Mouse (Mus musculus) inflammation-experienced regulatory T-cells, adult 6 months (primary cell): ENCODE measurements around the gene Kctd18. TPM values are rescaled to one million over a fixed set of nuclear protein-coding genes. Genes with fewer than 3 reads are reported as not detected.
A peak's percentile ranks its signal among the peaks of the same experiment; 100 is the strongest.
"Not testable (repeated sequence)": the region's sequence is repeated elsewhere in the genome, so short reads cannot be mapped to it uniquely, and the experiment has no call there.

ENCODE experiments used
- ATAC-seq: one replicate; pipeline ENCODE4 v1.8.0; 2017
- polyA plus RNA-seq, 3 experiments: library from polyadenylated mRNA; unstranded; fragments of 100-300 nt; shearing (Covaris generic); gene quantifications; one replicate each; pipeline ENCODE4 v1.2.1; 2017

The Kctd18 gene
- polyA plus RNA-seq: 10 to 100 TPM; 22.6 to 27.9 (median 25.0) TPM

DNA sequence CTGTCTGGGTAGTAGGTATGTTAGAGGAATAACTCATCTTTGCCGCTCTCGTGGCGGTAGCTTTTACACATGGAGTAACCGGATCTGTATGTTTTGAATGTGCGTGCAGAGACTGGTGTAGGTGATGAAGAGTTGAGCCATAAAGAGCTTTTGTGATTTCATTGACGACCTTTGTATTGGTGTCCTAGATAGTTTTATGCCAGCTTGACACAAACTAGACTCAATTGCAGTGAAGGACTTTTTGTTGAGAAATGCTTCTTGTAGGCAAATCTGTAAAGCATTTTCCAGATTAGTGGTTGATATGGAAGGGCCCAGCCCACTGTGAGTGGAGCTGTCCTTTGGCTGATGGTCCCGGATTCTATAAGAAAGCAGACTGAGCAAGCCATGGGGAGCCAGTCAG is at the start of gene Kctd18:
Gene Kctd18, minus strand, starts transcription at position 101 of the 400 bp plus-strand sequence.
- no peak for ATAC-seq

DNA sequence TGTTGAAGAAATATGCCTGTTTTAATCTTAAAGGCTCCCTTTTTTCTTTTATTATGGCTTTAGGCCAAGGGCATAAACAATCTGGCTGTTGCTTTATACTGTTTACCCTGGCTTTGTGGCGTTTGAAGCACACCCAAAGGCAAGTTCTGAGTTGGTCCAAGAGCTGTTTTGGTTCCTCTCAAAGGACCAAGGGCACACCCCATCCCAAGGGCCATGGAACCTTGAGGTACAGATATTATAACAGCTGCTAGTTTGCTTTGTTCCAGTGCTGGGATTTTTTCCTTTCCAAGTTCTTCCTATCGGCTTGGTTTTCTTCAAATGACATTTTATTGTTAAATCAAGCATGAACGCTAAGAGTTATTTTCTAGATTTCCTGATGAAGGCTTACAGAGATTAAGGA is 46.9 kb upstream of the Kctd18 start:
- ATAC-seq: no peak

DNA sequence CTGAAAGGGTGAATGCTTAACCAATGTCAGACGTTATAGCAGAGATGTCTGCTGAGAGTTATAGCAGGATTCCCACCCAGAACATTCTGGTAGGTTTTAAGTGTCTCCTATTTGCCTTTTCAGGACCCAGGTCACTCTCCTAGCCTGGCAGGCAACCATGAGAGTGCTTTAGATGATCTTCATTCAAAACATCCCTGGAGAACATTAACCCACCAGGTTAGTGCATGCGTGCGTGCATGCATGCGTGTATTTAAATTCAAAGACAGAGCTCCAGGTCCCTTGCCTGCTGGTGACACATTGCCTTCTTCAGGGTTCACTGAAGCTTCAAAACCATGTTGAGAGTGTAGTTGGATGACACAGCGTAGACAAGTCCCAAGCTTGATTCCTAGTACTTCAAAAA is 46.4 kb upstream of the Kctd18 start:
- no peak for ATAC-seq

DNA sequence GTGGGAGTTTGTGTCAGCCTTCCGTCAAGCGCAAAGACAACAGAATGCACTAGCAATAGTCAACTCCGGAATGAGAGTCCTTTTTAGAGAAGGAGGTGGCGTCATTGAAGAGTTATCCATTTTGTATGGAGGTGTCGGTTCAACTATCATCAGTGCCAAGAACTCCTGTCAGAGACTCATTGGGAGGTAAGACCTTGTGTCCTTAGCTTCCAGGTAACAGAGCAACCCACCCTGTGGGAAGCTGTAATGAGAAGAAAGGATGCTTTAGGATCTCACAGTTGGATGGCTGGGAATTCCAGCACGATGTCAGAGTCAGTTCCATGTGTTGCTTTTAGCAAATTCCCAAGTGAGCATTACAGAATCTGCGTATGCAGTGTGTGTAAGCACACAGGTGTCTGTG is 43.4 kb upstream of the Kctd18 start:
- no peak for ATAC-seq

DNA sequence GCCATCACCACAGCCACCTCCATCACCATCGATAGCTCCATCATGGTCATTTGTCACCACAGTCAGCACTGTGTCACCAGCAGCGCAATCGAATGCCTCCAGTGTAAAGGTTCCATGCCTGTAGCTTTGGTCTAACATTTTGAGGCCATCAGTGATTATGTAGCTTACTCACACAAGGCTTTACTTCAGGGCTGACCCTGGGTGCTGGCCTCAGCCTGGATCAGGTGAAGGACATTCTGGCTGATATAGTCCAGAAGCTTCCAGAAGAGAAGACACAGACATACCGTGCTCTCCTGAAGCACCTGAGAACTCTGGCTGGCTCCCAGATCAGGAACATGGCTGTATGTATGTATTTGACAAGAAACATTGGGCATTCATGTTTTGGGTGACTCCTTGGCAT is 40.1 kb upstream of the Kctd18 start:
- no peak for ATAC-seq

DNA sequence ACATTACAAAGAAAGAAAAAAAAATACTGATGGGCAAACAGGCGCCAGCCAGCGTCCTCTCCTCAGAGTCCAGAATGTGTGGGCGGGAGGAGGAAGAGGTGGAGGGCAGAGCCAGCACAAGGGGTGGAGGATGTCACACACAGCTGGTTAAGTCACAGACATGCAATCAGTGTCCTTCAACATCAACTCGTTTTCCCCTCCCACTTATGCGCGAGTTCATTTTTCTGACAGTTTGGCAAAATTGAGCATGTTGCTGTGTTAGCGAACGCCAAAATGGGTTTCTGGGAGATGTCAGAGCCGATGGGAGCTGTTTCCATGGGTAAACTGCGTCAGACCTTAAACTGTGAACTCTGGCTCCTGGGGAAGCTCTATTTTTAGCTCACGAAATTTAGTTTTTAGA is 38.2 kb upstream of the Kctd18 start:
- no peak for ATAC-seq

DNA sequence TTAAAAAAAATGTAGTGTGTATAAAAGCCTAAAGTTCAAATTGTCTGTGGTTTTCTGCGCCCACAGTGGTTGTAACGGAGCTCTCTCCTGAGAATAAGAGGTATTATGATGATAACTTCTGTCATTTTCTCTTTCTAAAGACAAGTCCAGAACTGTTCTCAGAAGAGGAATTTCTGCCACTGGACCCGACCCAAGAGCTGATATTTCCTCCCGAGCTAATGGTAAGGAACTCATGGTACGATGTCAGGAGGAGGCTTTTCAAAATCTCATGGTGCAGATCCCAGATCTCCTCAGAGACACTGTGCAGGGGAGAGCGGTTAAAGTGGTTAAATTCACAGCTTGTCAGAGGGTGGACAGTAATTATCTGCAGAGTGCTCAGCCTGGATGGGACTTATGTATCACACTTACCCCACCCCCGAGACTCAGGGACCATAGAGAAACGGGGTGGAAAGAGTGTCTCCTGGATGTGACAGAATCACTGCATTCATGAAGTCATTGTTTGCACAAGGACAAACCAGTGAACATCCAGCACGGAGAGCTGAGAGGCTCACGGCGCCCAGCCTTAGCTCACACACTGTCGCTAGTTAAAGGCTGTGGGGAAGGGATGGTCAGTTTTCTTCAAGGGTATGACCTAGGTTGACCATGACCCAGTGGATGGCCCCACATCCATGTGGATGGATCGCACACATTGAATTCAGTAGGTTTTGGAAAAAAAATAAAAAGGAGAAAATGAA is 37.5 kb upstream of the Kctd18 start:
- no peak for ATAC-seq

DNA sequence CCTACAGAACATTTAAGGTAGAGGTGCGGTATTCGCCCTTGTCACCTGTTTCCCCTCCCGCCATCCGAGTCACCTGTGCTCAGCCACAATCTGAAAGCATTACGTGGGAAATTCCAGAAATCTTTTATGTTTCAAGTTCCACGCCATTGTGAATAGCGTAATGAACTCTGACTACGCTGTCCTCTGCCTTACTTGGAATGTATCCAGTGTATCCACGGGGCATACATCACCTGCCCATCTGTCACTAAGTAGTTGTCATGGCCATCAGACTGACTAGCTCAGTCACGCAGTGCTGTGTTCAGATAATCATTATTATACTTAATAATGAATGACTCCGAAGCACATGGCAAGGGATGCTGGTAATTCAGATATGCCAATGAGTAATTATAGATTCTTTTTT is 36.8 kb upstream of the Kctd18 start:
- no peak for ATAC-seq

DNA sequence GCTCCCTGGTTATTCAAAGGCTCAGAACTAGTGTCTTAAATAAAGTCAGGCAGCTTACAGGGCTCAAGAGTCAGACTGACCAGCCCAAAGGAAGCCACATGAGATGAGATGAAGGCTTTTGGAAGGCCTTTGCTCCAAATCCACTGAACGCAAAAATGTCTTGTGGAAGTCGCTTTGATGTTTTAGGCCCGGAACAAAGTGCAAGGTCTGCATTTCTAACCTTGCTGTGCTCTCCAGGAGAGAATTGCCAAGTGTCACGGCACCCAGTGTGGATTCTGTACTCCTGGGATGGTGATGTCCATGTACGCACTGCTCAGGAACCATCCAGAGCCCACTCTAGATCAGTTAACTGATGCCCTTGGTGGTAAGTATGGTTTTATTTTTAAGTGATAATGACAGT is 30.4 kb upstream of the Kctd18 start:
- ATAC-seq: no peak

DNA sequence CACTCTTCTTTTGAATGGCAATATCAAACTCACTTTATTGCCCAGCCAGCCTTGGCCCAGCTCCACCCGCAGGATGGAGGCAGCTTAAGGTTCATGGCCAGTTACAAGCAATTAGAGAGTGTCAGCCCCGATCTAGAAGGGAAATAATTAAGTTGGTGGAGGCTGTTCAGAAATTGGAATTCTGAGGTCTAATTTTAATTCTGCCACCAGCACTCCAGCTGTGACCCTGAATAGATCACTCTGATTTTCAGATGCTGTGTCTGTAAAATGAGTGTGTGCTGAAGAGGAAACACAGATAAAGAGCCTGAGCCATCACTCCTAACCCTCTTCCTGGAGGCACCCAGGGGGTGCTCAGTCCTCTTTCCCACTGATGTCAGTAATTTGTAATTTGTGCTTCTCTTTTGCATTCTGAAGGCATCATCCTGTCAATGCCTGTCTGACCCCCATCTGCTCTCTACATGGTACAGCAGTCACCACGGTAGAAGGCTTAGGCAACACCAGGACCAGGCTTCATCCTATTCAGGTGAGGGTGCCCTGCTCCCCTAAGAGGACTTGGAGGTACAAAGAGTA is 28.1 kb upstream of the Kctd18 start:
- ATAC-seq: no peak

DNA sequence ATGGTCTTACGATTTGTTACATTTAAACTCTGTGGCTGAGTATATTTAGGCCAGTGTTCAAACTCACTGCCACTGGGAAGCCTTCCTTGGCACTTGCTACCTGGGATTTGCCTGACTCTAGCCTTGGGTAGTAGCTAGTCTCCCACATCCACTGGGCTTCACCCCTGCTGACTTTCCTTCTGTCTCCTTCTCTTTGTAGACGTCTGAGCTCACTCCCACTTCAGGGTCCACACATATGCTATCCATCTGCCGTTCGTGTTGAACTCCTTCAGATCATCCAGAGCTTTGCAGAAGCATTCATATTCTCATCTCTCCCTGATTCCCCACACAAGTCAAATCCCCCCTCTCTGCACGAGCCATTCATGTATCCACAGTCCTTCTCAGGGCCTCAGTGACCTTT is 26.8 kb upstream of the Kctd18 start:
- no peak for ATAC-seq

DNA sequence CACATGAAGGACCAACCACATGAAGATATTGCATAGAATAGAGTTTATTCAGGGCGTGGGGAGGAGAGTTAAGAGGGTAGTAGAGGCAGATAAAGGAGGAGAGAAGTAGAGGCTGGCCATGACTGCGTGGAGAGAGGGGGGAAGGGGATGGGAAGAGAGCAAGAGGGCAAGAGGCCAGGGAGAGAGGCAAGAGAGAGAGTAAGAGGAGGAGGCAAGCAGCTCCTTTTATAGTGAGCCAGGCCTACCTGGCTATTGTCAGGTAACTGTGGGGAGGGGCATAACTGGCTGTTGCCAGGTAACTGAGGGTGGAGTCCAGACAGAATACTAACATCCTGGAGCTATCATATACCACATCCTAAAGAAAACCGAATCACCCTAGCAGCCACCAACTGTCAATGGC is 26.3 kb upstream of the Kctd18 start:
- no peak for ATAC-seq

DNA sequence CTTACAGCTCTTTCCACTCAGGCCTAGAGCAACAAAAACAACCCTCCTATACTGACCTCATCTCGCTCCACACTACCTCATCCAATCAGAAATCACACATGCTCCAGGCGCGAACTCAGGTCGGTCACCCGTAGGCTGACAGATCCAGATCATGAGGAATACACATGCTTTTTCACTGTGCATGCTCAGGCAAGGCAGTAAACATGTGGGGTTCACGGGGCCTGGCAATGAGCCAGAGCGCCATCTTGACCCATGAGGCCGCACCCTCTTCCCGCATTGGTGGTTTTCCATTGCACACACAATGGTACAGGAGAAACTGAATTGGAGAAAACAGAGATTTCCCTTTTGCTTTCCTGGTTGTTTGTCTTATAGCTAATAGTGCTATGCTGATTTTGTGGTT is 18.6 kb upstream of the Kctd18 start:
- ATAC-seq: not testable (repeated sequence)

DNA sequence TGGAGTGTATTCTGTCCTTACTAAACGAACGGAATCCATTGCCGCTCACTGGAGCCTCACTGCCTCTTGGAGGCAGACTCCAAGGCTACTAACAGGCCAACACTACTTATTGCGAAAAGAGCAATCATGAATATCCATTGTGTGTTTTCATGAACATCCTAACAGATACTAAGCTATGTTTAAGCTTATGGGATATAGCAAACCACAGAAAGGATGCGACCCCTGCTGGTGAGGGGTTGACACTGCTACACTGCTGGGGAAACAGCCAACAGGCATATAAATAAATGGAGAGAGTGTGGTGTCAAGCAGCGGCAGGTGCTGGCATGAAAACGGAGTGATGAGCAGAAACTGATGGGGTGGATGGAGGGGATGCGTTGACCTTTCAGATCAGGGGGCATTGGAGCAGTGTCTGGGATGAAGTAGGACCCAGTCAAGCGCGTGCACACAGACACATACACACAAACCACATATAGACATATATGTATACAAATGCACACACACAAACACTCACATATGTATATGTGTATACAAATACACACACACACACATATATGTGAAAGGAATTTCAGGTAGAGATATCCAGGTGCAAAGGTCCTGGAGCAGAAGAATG is 12.5 kb upstream of the Kctd18 start:
- ATAC-seq: no peak

DNA sequence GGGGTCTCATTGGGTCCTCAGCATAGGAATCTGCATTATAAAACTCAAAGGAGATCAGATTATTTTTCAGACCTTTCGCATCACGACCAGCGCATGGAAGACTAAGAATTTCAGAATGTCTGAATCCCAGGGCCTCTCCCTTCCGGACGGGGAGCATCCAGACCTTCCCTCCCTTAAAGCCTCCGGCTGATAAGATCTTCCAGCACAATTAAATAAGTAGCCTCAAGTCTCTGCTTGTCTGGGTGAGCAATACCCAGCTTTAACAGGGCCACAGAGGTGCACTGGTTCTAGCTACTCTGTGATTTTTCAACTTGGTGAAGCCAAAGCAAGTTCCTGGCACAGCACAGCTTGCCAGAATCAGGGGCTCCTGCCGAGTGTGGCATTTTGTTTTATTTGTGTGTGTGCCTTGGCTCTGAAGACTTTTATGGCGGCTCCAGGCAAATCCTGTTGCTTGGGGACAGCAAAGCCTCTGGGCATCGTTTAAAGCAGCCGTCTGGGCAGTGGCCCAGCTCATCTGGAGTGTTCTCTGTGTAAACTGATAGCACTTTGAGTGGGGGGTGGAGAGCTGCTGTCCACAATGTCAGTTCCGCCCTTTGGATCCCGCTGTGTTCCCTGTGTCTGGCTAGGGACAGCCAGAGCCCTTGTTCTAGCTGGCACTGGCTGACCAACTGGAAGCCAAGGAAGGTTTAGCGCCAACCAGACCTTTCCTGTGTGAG is 11.6 kb upstream of the Kctd18 start:
- no peak for ATAC-seq

DNA sequence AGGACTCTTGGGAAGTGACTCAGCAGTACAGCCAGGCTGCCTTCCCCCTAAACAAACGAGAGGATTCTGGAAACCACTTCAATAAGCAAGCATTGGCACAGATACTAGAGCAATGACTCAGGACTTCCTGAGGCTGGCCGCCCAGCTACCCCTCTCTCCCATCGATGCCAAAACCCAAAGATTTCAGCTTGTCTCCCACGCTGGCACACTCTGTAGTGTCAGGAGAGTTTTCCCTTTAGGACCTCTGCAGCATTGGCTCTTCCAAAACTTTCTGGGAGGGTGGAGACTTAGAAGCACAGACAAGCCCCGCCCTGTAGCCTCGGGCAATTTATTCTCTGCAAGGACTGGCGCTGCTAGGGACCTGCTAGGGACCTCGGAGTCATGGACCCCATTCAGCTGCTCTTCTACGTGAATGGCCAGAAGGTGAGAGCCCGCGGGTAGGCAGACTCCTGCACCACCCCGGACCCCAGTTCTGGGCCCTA is 10.9 kb upstream of the Kctd18 start, which contains the start of gene Aox1:
Gene Aox1, plus strand, starts transcription at position 296 of the 482 bp plus-strand sequence.
- no peak for ATAC-seq

DNA sequence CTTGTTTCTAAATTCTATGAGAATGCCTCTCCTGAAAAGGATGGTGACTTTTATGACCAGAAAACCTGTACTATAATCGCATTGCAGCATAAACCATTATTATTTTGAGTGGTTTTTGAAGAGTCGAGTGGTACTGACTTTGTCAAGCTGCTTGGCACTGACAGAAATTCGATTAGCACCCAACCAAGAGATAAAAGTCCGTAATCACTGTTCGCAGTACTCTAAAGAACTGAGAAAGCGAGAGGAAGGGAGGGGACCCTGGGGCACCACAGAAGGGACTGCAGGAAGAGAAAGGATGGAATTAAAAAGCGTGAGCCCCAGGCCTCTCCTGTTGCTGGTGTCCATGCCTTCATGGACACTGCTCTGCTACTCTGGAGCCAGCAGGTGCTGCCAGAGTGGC is 9.0 kb upstream of the Kctd18 start:
- ATAC-seq: no peak

DNA sequence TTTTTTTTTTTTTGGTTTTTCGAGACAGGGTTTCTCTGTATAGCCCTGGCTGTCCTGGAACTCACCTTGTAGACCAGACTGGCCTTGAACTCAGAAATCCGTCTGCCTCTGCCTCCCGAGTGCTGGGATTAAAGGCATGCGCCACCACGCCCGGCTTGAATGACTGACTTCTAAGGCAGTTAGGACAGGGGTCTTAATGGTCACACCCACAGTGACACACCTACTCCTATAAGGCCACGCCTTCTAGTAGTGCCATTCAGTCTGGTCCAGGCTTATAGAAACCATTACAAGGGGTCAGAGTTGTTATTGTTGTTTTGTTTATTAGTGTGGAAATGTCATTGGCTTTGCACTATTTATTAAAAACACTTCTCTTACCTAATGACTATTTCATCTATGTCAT is 12.4 kb downstream of the Kctd18 start:
- not testable (repeated sequence) for ATAC-seq

DNA sequence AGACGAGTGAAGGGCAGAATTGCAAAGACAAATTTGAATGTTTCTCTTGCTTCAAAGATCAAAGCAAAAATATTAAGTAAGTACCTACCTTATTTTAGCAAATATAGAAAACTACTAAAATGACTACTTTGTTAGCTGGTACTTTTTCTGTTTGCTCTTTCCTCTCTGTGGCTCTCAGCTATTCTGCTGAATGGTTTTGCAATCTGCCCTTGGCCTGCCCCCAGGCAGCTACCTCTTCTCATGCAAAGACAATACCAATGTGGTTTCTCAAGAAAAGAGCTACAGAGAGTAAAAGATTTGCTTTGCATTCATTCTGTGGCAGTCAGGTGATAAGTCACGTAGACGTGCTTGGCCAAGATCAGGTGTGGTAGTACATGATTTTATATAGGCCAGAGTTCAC is 20.6 kb downstream of the Kctd18 start:
- no peak for ATAC-seq

DNA sequence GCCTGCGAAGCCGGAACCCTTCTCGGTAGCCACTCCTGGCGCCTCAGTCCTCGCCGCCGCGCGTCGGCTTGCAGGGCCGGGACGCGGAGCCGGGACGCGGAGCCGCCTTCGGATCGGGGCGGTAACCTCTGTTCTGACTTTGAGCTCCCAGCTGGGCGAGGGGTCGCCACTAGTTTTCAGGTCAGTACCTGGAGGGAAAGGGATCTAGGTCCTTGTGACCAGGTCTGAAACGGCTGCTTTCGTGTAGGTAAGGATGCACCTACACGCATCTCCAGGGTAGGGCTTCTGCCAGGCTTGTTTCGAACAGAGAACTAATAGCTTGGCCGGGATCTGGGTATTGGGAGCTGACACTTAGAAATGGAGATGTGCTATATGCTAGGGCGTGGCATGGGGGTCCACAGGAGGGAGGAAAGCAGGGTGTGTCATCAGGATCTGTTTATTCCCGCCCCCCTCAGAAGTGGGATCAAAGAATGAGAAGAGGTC is 22.6 kb downstream of the Kctd18 start:
- ATAC-seq: peak; percentile 56

DNA sequence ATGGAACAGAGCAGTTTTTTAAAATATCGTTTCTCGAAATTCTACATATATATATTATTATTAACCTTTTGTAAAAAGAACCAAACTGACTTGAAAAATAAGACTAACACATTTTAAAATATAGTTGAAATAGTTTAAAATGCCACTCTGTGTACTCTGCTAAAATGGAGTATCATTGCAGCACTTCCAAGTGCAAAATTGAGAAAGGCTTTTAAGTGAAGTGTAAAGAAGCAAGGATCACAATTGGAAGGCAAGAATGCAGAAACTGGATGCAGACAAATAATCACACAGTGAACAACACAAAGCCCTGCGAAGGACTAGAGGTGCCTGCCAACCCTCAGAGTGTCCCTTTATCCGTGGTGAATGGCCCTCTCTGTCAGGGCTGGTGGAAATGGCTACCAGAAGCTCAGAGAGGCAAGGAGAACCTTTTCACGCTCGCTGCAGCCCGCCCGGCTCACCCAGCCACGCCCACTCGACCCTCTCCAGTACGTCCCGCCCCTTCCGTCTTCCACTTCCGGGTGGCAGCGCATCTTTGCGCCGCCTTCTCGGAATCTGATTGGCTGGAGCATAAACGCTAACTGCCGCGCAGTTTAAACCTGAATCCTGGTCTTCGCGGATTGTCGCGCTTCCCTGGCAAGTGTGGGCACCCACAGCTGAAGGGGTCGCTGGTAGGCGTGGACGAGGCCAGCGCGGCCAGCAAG is 23.2 kb downstream of the Kctd18 start, which contains the start of gene Sgo2a:
Gene Sgo2a, plus strand, starts transcription at position 540 of the 701 bp plus-strand sequence.
- ATAC-seq: peak; percentile 100

DNA sequence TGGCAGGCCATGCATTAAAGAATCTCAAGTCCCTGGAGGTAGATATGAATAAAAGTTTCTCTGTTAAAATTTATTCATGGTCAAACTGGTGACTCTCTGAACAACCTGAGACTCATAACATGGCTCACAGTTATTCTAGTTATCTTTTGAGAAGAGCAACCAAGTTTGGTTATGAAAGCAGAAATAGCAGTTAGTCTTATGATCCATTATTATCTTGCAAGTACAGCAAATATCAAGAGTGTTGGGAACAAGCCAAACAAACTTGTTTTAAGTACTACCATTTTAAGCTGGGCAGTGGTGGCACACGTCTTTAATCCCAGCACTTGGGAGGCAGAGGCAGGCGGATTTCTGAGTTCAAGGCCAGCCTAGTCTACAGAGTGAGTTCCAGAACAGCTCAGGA is 27.5 kb downstream of the Kctd18 start:
- no peak for ATAC-seq
